8 mouse cellular contexts compared by ENCODE assay signal in genomic region chr10:79793738-79794490, GRCm38 (mm10). TPM values are rescaled to one million over a fixed set of nuclear protein-coding genes. Genes with fewer than 3 reads are reported as not detected.
DNase-seq lines count a peak whose midpoint lies in the region; ATAC-seq and TF ChIP-seq lines count a peak whose summit lies in the region.

No protein-coding gene starts in this region.

- H3K4me1 ChIP-seq in MEL (ENCODE audit: control insufficient read depth in 1 of 2, insufficient read depth in 2 of 2, low read length in 2 of 2), result peaks cover 5 to 27% of the 10 kb centered on the region in 2 experiments
- peaks cover 24% of the 10 kb centered on the region for H3K4me1 ChIP-seq in embryonic facial prominence, embryonic 13.5 days
- peaks cover 46% of the 10 kb centered on the region for H3K4me1 ChIP-seq in hindbrain, embryonic 15.5 days (replicated peaks)
- H3K4me1 ChIP-seq in liver, embryonic 12.5 days, result peaks cover 61% of the 10 kb centered on the region

- no peak for ATAC-seq in embryonic facial prominence, embryonic 13.5 days (ENCODE audit: insufficient number of reproducible peaks, insufficient read depth, low FRiP score, low TSS enrichment, low read depth)
- peak; percentile 2 for ATAC-seq in hindbrain, embryonic 15.5 days (ENCODE audit: low FRiP score, low read depth)
- ATAC-seq in liver, embryonic 12.5 days, result peak; percentile 19; the same call in 1 of the 2 replicates

- H3K9me3 ChIP-seq in MEL (replicated peaks; ENCODE audit: insufficient read depth, low read length), result no peaks in the 10 kb centered on the region
- H3K9me3 ChIP-seq in embryonic facial prominence, embryonic 13.5 days, result no peaks in the 10 kb centered on the region
- no peaks in the 10 kb centered on the region for H3K9me3 ChIP-seq in hindbrain, embryonic 15.5 days
- H3K9me3 ChIP-seq in liver, embryonic 12.5 days (replicated peaks), result no peaks in the 10 kb centered on the region

- H3K36me3 ChIP-seq in MEL (ENCODE audit: control insufficient read depth in 1 of 2, insufficient read depth in 2 of 2, low read length in 2 of 2), result peaks cover 0 to 10% of the 10 kb centered on the region in 2 experiments; a peak in 2 of 4 replicates
- peaks cover 6% of the 10 kb centered on the region; the same call in 1 of the 2 replicates for H3K36me3 ChIP-seq in embryonic facial prominence, embryonic 13.5 days
- H3K36me3 ChIP-seq in hindbrain, embryonic 15.5 days, result no peaks in the 10 kb centered on the region
- no peaks in the 10 kb centered on the region for H3K36me3 ChIP-seq in liver, embryonic 12.5 days

- DNase-seq in kidney, adult 18-20 months, result peak; percentile 61
- DNase-seq in kidney, adult 11 months, result no peak
- DNase-seq in MEL (ENCODE audit: low read depth, low spot score), result no peak
- peak; percentile 61 for DNase-seq in retina, postnatal 1 day
- no peak for DNase-seq in gastrocnemius, postnatal 25 days

- H3K4me2 ChIP-seq in embryonic facial prominence, embryonic 13.5 days, result peak overlapping the region; percentile 85
- peak overlapping the region; percentile 87 for H3K4me2 ChIP-seq in hindbrain, embryonic 15.5 days
- peak overlapping the region; percentile 89 for H3K4me2 ChIP-seq in liver, embryonic 12.5 days

- TF ChIP-seq CTCF in MEL (IDR thresholded peaks at IDR 0.05 in 2 of 3, conservative IDR thresholded peaks at IDR 0.05 in 1 of 3; ENCODE audit: control insufficient read depth in 1 of 3, insufficient read depth in 1 of 3, low read depth in 2 of 3, low read length in 3 of 3, poor library complexity in 1 of 3, severe bottlenecking in 1 of 3), result no peak

- TF ChIP-seq POLR2A in MEL (IDR thresholded peaks at IDR 0.05; ENCODE audit: control insufficient read depth in 1 of 2, insufficient read depth in 1 of 2, low read depth in 1 of 2, low read length in 2 of 2, poor library complexity in 1 of 2), result no peak; a peak in 1 of 4 replicates

- H3K9ac ChIP-seq in MEL (ENCODE audit: control insufficient read depth, low read depth, low read length, poor library complexity, severe bottlenecking), result peak overlapping the region; percentile 82
- peak overlapping the region; percentile 98 for H3K9ac ChIP-seq in embryonic facial prominence, embryonic 13.5 days
- peak overlapping the region; percentile 99 for H3K9ac ChIP-seq in hindbrain, embryonic 15.5 days
- H3K9ac ChIP-seq in liver, embryonic 12.5 days, result peak overlapping the region; percentile 74

- peak overlapping the region; percentile 64 to 65 for H3K4me3 ChIP-seq in MEL (ENCODE audit: control insufficient read depth in 1 of 2, insufficient read depth in 1 of 2, low read depth in 2 of 2, low read length in 2 of 2)
- H3K4me3 ChIP-seq in embryonic facial prominence, embryonic 13.5 days, result peak overlapping the region; percentile 91
- peak overlapping the region; percentile 98 for H3K4me3 ChIP-seq in hindbrain, embryonic 15.5 days
- peak overlapping the region; percentile 66 for H3K4me3 ChIP-seq in liver, embryonic 12.5 days

- WGBS in embryonic facial prominence, embryonic 13.5 days, result 1% methylated on average over 37 of the region's 38 CpGs
- under 1% methylated on average over 36 of the region's 38 CpGs for WGBS in hindbrain, embryonic 15.5 days
- 10% methylated on average over 38 of the region's 38 CpGs for WGBS in liver, embryonic 12.5 days (ENCODE audit: insufficient replicate concordance)

- H3K27me3 ChIP-seq in MEL (ENCODE audit: control insufficient read depth in 1 of 2, insufficient read depth in 2 of 2, low read length in 2 of 2), result no peaks in the 10 kb centered on the region
- no peaks in the 10 kb centered on the region for H3K27me3 ChIP-seq in embryonic facial prominence, embryonic 13.5 days
- H3K27me3 ChIP-seq in hindbrain, embryonic 15.5 days, result no peaks in the 10 kb centered on the region
- peaks cover 20% of the 10 kb centered on the region for H3K27me3 ChIP-seq in liver, embryonic 12.5 days (replicated peaks)

- no peak for TF ChIP-seq EP300 in MEL (IDR thresholded peaks at IDR 0.05; ENCODE audit: low read depth in 1 of 2, low read length in 2 of 2)

- H3K79me2 ChIP-seq in MEL (ENCODE audit: control insufficient read depth, insufficient read depth, low read length, poor library complexity), result no peaks in the 10 kb centered on the region

- H3K27ac ChIP-seq in MEL (ENCODE audit: control insufficient read depth, low read depth, low read length), result no peak overlapping the region
- peak overlapping the region; percentile 86 for H3K27ac ChIP-seq in embryonic facial prominence, embryonic 13.5 days
- H3K27ac ChIP-seq in hindbrain, embryonic 15.5 days (replicated peaks), result peak overlapping the region; percentile 94
- 0 out of 2 replicates have a peak overlapping the region, but pooled peaks have one; percentile 3 for H3K27ac ChIP-seq in liver, embryonic 12.5 days

- no peak for TF ChIP-seq RAD21 in MEL (IDR thresholded peaks at IDR 0.05; ENCODE audit: low read depth, low read length)

TF ChIP-seq in MEL, 35 proteins besides CTCF, POLR2A, EP300 and RAD21:
- no peak for TF ChIP-seq MEF2A (IDR thresholded peaks at IDR 0.05; ENCODE audit: extremely low read depth, insufficient replicate concordance, low read depth, low read length, poor library complexity, severe bottlenecking)
- TF ChIP-seq SIN3A (IDR thresholded peaks at IDR 0.05; ENCODE audit: low read length), result 0 out of 2 replicates have a peak, but pooled peaks have one; percentile 8
- TF ChIP-seq SMC3 (IDR thresholded peaks at IDR 0.05; ENCODE audit: low read depth, low read length), result no peak
- TF ChIP-seq MYC (IDR thresholded peaks at IDR 0.05; ENCODE audit: low read depth, low read length), result no peak
- TF ChIP-seq MAZ (IDR thresholded peaks at IDR 0.05; ENCODE audit: low read depth, low read length), result no peak; the same call in 1 of the 2 replicates
- no peak for TF ChIP-seq ELF1 (IDR thresholded peaks at IDR 0.05; ENCODE audit: low read depth, low read length)

RNA-seq across cellular contexts. Expression of gene Palm, which starts 0.5 kb away (rescaled TPM):
- total RNA-seq in MEL (2012; rRNA removed), result 4.8 TPM in 2 replicates
- 10 to 100 TPM in 1 of 2 experiments, not detected in 1; 15.5 TPM for polyA plus RNA-seq in MEL (2012; ENCODE audit: insufficient read depth in 1 of 2, insufficient read length in 2 of 2, low read depth in 1 of 2, low replicate concordance in 2 of 2, missing spikeins in 1 of 2)
- 105 and 112 TPM in 2 replicates for polyA plus RNA-seq in embryonic facial prominence, embryonic 13.5 days (2015; fragmentation: Nextera tagmentation; extraction: Ambion mirVana)
- polyA plus RNA-seq in hindbrain, embryonic 15.5 days (2015; fragmentation: Nextera tagmentation; extraction: Ambion mirVana), result 277 and 303 TPM in 2 replicates
- polyA plus RNA-seq in liver, embryonic 12.5 days (2016; fragmentation: Nextera tagmentation; extraction: Ambion mirVana), result 12.4 and 13.2 TPM in 2 replicates
- 10 to 100 TPM; 23.6 to 24.8 TPM for total RNA-seq in gastrocnemius, postnatal 25 days (2021)

RNA-seq across cellular contexts. Expression of gene Prss57, which starts 3.2 kb away (rescaled TPM):
- total RNA-seq in MEL (2012; rRNA removed), result 0.39 and 0.50 TPM in 2 replicates
- under 1 TPM in 1 of 2 experiments, not detected in 1; 0.70 TPM for polyA plus RNA-seq in MEL (2012; ENCODE audit: insufficient read depth in 1 of 2, insufficient read length in 2 of 2, low read depth in 1 of 2, low replicate concordance in 2 of 2, missing spikeins in 1 of 2)
- not detected in 2 replicates for polyA plus RNA-seq in embryonic facial prominence, embryonic 13.5 days (2015; fragmentation: Nextera tagmentation; extraction: Ambion mirVana)
- polyA plus RNA-seq in hindbrain, embryonic 15.5 days (2015; fragmentation: Nextera tagmentation; extraction: Ambion mirVana), result 0.27 and 0.28 TPM in 2 replicates
- polyA plus RNA-seq in liver, embryonic 12.5 days (2016; fragmentation: Nextera tagmentation; extraction: Ambion mirVana), result 1.4 and 2.2 TPM in 2 replicates
- total RNA-seq in gastrocnemius, postnatal 25 days (2021), result not detected

RNA-seq across cellular contexts. Expression of gene Fstl3, which starts 16.8 kb away (rescaled TPM):
- total RNA-seq in MEL (2012; rRNA removed), result 2.2 and 4.3 TPM in 2 replicates
- 1 to 10 TPM in 1 of 2 experiments, not detected in 1; 7.1 TPM for polyA plus RNA-seq in MEL (2012; ENCODE audit: insufficient read depth in 1 of 2, insufficient read length in 2 of 2, low read depth in 1 of 2, low replicate concordance in 2 of 2, missing spikeins in 1 of 2)
- polyA plus RNA-seq in embryonic facial prominence, embryonic 13.5 days (2015; fragmentation: Nextera tagmentation; extraction: Ambion mirVana), result 7.5 and 8.3 TPM in 2 replicates
- polyA plus RNA-seq in hindbrain, embryonic 15.5 days (2015; fragmentation: Nextera tagmentation; extraction: Ambion mirVana), result 2.3 and 2.5 TPM in 2 replicates
- polyA plus RNA-seq in liver, embryonic 12.5 days (2016; fragmentation: Nextera tagmentation; extraction: Ambion mirVana), result 0.80 and 0.98 TPM in 2 replicates
- 1 to 10 TPM; 2.0 to 2.1 TPM for total RNA-seq in gastrocnemius, postnatal 25 days (2021)

RNA-seq across cellular contexts. Expression of gene Misp, which starts 26.9 kb away (rescaled TPM):
- not detected in 2 replicates for total RNA-seq in MEL (2012; rRNA removed)
- not detected for polyA plus RNA-seq in MEL (2012; ENCODE audit: insufficient read depth in 1 of 2, insufficient read length in 2 of 2, low read depth in 1 of 2, low replicate concordance in 2 of 2, missing spikeins in 1 of 2)
- 2.5 and 5.2 TPM in 2 replicates for polyA plus RNA-seq in embryonic facial prominence, embryonic 13.5 days (2015; fragmentation: Nextera tagmentation; extraction: Ambion mirVana)
- polyA plus RNA-seq in hindbrain, embryonic 15.5 days (2015; fragmentation: Nextera tagmentation; extraction: Ambion mirVana), result 0.49 and 0.92 TPM in 2 replicates
- polyA plus RNA-seq in liver, embryonic 12.5 days (2016; fragmentation: Nextera tagmentation; extraction: Ambion mirVana), result 0.49 and 0.54 TPM in 2 replicates
- under 1 TPM in 1 of 2 experiments, not detected in 1; 0.40 TPM for total RNA-seq in gastrocnemius, postnatal 25 days (2021)

RNA-seq across cellular contexts. Expression of gene Rnf126, which starts 27.2 kb away (rescaled TPM):
- total RNA-seq in MEL (2012; rRNA removed), result 78.8 and 84.8 TPM in 2 replicates
- polyA plus RNA-seq in MEL (2012; ENCODE audit: insufficient read depth in 1 of 2, insufficient read length in 2 of 2, low read depth in 1 of 2, low replicate concordance in 2 of 2, missing spikeins in 1 of 2), result 100 to 1,000 TPM; 174 to 184 TPM
- polyA plus RNA-seq in embryonic facial prominence, embryonic 13.5 days (2015; fragmentation: Nextera tagmentation; extraction: Ambion mirVana), result 79.2 and 96.5 TPM in 2 replicates
- 103 and 125 TPM in 2 replicates for polyA plus RNA-seq in hindbrain, embryonic 15.5 days (2015; fragmentation: Nextera tagmentation; extraction: Ambion mirVana)
- polyA plus RNA-seq in liver, embryonic 12.5 days (2016; fragmentation: Nextera tagmentation; extraction: Ambion mirVana), result 79.6 and 80.4 TPM in 2 replicates
- total RNA-seq in gastrocnemius, postnatal 25 days (2021), result 10 to 100 TPM; 27.4 to 33.4 TPM

Comparison
In these comparisons a context has a peak if more than half of its experiments do, and no peak if none do; other contexts are left out.
1. DNase-seq: peak in kidney, adult 18-20 months (single experiment) and retina, postnatal 1 day (single experiment); none in kidney, adult 11 months (single experiment), MEL (single experiment) and gastrocnemius, postnatal 25 days (single experiment).
2. Peak in every context shown above with its lines, with median percentiles within 50 percentile points of each other: H3K4me3 ChIP-seq, H3K9ac ChIP-seq and H3K4me2 ChIP-seq.